Mouse (Mus musculus) lung, adult 2 months (tissue): ENCODE results near the gene Tgfbr2.

Source experiments
- CTCF ChIP-seq: fragments of 200-500 bp; IDR thresholded peaks from 2 replicates; pipeline ENCODE4 v1.5.1; 2011; ENCODE audit warnings: mild to moderate bottlenecking, low read length, control low read depth; ENCODE audit not compliant: insufficient read depth
- POLR2A ChIP-seq: fragments of 200-500 bp; IDR thresholded peaks from 2 replicates; pipeline ENCODE4 v1.6.1; 2011; ENCODE audit warnings: low read depth, mild to moderate bottlenecking, control low read depth, low read length, borderline replicate concordance; ENCODE audit errors: extremely low read depth

DNA sequence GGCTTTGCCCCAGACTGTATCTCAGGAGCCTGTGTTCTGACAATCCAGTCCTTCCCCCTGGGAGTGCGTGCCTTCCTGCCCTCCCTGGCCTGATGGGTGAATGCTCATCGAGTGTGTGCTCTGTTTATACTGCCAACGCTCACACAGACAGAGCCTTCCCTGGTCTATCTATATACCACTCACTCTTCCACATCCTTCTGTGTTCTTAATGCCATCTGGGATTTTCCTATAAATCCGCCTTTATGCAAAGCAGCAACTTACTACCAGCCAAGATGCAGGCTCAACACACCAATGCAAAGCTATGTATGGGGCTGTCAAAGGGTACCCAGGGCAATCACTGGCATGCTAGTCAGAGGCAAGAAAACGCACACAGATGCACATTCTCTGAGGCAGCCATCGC is 89.2 kb downstream of the Tgfbr2 start:
- no peak for TF ChIP-seq CTCF
- TF ChIP-seq POLR2A: no peak
